Mouse (Mus musculus): ENCODE measurements around the gene Ankrd13d.

GRCm38 (mm10) chr19:4326881-4327280, 43.9 kb upstream of the Ankrd13d start:
- TF ChIP-seq CTCF (IDR thresholded peaks at IDR 0.05; ENCODE audit: extremely low read depth, insufficient read depth, low read length) (no peak), POLR2A (IDR thresholded peaks at IDR 0.05; ENCODE audit: extremely low read depth, insufficient read depth, low read length) (no peak)
